Mouse (Mus musculus): ENCODE results near the gene Gm5617. TPM values are rescaled to one million over a fixed set of nuclear protein-coding genes. Genes with fewer than 3 reads are reported as not detected.

Gm5617 gene
- polyA plus RNA-seq, 1 experiment from 2014 or later, result 37.1 TPM

DNA sequence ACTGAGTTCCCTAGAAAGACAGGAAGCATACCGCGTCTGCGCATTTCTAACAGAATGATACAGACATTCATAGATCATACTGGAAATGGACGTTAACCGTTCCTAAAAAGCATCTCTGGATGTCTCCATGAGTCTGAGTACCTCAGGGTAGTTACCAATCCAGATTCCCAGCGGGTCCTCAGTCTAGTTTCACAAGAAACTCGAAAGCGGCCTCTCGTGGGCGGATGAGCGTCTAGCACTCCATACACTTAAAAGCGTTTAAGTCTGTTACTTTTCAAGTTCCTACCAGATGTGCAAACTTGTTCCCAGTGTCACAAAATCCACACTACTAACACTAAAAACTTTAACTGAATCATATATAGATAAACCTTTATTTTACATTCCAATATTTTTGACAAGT is 22.1 kb upstream of the Gm5617 start:
- no peaks in the 10 kb centered on the region for H3K4me1 ChIP-seq
- H3K4me2 ChIP-seq, result no peak overlapping the region
- no peaks in the 10 kb centered on the region for H3K9me3 ChIP-seq
- ATAC-seq (ENCODE audit: insufficient number of reproducible peaks, insufficient read depth, low FRiP score, low TSS enrichment, low read depth), result no peak
- no peak overlapping the region for H3K27ac ChIP-seq
- H3K9ac ChIP-seq, result no peak overlapping the region
- 91% methylated on average over 12 of the region's 12 CpGs for WGBS
- H3K27me3 ChIP-seq, result no peaks in the 10 kb centered on the region
- H3K36me3 ChIP-seq, result peaks cover 53% of the 10 kb centered on the region
- no peak overlapping the region for H3K4me3 ChIP-seq

DNA sequence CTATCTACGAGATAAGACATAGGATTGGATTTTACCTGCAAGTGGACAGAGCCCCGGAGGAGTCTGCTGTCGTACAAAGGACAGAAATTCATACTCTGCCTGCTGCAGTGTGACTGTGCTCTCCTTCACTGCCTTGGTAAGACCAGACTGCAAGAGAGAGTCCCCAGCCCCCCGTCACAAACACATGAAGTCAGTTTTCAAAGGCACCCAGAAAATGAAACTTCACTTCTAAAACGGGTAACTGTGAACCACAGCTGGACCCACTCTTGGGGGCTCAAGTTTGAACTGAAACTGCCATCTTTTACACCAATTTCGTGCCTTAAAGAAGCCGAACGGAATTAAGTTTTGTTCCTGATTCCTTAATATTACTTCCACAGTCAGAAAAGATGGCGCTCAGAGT is 20.9 kb upstream of the Gm5617 start:
- Histone ChIP-seq H3K9ac (no peak overlapping the region), H3K4me2 (no peak overlapping the region), H3K27me3 (no peaks in the 10 kb centered on the region), H3K4me3 (no peak overlapping the region), H3K4me1 (peaks cover 5% of the 10 kb centered on the region; the same call in 1 of the 2 replicates), H3K9me3 (no peaks in the 10 kb centered on the region), H3K27ac (no peak overlapping the region), H3K36me3 (peaks cover 42% of the 10 kb centered on the region)
- 90% methylated on average over 9 of the region's 9 CpGs for whole genome bisulfite sequencing
- no peak for ATAC-seq (ENCODE audit: insufficient number of reproducible peaks, insufficient read depth, low FRiP score, low TSS enrichment, low read depth)

DNA sequence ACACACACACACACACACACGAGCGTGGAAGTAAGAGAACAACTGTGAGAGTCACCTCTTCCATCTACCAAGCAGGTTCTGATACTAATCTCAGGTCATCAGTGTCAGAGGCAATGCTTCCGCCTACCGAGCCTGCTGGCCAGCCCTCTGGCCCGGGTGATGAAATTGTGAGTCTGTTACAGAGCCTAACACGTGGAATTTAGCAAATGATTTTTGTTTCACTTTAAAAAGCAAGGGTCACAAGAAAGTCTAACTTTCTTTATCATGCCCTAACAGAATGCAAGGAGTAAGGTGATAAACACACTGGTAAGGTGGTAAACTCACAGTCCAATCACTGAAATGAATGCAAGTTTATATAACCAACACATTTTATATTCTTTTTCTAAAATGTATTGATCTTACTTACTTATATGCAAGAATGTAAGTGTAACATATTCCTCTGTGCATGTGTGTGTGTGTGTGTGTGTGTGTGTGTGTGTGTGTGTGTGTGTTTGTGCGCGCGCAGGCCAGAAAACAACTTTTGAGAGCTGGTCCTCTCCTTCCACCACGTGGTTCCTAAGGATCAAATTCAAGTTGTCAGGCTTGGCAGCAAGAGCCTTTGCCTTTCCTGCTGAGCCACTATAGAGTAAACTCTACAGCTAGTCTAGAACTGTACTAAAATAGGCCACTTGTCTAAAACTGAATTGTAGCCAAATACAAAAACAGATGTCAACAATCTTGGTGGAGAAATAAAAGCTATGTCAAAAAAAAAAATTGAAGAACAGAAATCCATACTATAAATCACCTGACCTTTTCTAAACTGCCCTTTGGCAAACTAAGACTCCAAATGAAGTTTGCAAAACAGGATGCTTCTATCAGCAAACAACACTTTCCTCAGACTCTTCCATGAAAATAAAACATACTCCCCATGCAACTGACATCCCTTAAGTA is 18.7 kb upstream of the Gm5617 start:
- H3K9ac ChIP-seq, result no peak overlapping the region
- ATAC-seq (ENCODE audit: insufficient number of reproducible peaks, insufficient read depth, low FRiP score, low TSS enrichment, low read depth), result no peak
- no peak overlapping the region for H3K27ac ChIP-seq
- no peaks in the 10 kb centered on the region for H3K9me3 ChIP-seq
- no peak overlapping the region for H3K4me2 ChIP-seq
- peaks cover 31% of the 10 kb centered on the region for H3K36me3 ChIP-seq
- H3K27me3 ChIP-seq, result no peaks in the 10 kb centered on the region
- H3K4me3 ChIP-seq, result no peak overlapping the region
- H3K4me1 ChIP-seq, result peaks cover 12% of the 10 kb centered on the region
- WGBS, result 92% methylated on average over 10 of the region's 10 CpGs

DNA sequence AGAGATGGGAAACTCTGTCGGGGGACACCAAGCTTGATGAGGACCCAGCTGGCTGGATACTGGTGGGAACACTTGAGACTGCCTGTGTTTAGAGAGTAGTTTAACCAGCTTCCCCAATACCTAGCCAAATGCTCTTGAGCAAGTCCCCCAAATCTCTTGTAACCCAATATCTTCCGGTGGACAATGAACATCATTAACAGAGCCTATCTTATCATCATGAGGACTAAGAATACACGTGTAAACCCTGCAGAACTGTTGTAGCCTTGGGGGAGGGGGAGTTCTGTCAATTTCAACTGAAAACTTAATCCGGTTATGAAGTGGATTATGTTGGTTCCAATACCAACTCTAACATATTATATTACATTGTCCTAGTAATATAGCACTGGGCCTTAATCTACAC is 16.4 kb upstream of the Gm5617 start:
- 80% methylated on average over 4 of the region's 4 CpGs for WGBS
- H3K9ac ChIP-seq, result no peak overlapping the region
- H3K4me3 ChIP-seq, result no peak overlapping the region
- H3K27ac ChIP-seq, result no peak overlapping the region
- H3K4me2 ChIP-seq, result no peak overlapping the region
- no peaks in the 10 kb centered on the region for H3K27me3 ChIP-seq
- peaks cover 22% of the 10 kb centered on the region for H3K36me3 ChIP-seq
- no peaks in the 10 kb centered on the region for H3K9me3 ChIP-seq
- peaks cover 16% of the 10 kb centered on the region for H3K4me1 ChIP-seq
- no peak for ATAC-seq (ENCODE audit: insufficient number of reproducible peaks, insufficient read depth, low FRiP score, low TSS enrichment, low read depth)

DNA sequence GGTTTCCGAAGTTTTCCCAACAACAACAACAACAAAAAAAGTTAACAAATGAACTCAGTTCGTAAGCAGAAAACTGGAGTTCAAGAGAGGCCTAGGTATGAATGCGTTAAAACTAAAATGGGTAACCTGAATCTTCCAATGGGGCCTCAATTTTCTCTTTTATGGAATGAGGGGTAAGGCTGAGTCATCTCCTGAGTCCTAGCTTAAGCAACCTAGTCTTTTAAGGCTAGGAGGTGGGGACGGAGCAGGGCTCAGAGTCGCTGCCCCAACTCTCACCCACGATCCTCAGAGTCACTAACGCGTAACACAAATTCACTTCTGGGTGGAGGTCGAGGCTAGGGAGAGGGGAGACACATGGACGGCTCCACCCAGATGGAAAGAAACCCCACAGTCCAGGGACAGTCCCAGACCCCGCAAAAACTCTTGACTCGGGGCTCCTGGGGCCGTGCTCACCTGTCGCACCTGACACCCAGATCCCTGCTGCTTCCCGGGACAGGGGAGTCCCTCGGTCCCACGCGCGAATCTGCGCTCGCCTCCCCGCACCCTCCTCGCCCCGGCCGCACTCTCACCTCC is 15.3 kb upstream of the Gm5617 start:
- H3K27me3 ChIP-seq, result no peaks in the 10 kb centered on the region
- H3K27ac ChIP-seq, result no peak overlapping the region
- no peaks in the 10 kb centered on the region for H3K9me3 ChIP-seq
- ATAC-seq (ENCODE audit: insufficient number of reproducible peaks, insufficient read depth, low FRiP score, low TSS enrichment, low read depth), result peak; percentile 48; the same call in 1 of the 2 replicates
- WGBS, result 5% methylated on average over 25 of the region's 25 CpGs
- peak overlapping the region; percentile 85 for H3K4me2 ChIP-seq
- H3K36me3 ChIP-seq, result peaks cover 16% of the 10 kb centered on the region
- H3K4me1 ChIP-seq, result peaks cover 16% of the 10 kb centered on the region
- peak overlapping the region; percentile 87 for H3K9ac ChIP-seq
- peak overlapping the region; percentile 85 for H3K4me3 ChIP-seq

DNA sequence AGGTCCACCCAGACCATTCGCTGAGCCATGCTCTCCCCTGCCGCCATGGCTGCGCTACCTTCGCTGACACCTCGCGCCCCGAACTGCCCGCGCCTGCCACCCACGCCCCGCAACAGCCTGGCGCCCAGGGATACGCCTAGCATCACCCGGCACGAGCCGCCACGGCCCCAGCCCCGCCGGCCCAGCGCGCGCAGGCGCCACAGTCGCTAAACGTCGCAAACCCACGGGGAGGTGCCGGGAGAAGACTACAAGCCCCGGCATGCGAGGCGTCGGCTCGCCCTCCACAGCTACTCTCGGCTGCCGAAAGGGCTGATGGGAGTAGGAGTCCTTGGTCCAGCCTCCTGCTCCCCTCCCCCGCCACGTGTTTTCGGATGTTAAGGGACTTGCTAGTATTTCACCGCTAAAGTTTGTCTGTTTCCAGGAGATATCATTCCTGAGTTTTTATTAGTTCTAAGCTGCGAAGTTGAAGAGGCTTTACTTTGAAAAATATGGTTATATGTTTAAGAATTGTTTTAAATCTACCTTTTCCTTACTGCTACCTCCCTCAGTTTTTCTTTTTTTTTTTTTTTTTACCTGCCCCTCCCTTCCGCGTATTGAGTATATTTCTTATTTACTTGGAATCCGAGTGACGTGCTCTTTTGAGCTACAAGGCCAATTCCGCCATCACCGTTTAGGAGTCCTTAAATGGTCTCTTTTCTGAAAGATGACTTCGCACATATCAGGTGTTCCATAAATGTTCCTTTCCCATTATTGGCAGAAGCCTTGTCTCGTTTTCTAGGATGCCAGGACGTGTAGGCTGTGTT is 14.6 kb upstream of the Gm5617 start, which contains the start of gene Rexo2:
TSS of gene Rexo2 (minus strand) at position 213 of the 803 bp plus-strand sequence.
- ATAC-seq (ENCODE audit: insufficient number of reproducible peaks, insufficient read depth, low FRiP score, low TSS enrichment, low read depth), result peak; percentile 94
- peaks cover 15% of the 10 kb centered on the region for H3K36me3 ChIP-seq
- H3K27ac ChIP-seq, result no peak within 1 kb of the TSS
- H3K4me2 ChIP-seq, result peak within 1 kb of the TSS; percentile 85
- H3K27me3 ChIP-seq, result no peaks in the 10 kb centered on the region
- H3K4me1 ChIP-seq, result peaks cover 16% of the 10 kb centered on the region
- WGBS, result under 1% methylated on average over 49 of the region's 49 CpGs
- peak within 1 kb of the TSS; percentile 87 for H3K9ac ChIP-seq
- H3K4me3 ChIP-seq, result peak within 1 kb of the TSS; percentile 85
- H3K9me3 ChIP-seq, result no peaks in the 10 kb centered on the region

DNA sequence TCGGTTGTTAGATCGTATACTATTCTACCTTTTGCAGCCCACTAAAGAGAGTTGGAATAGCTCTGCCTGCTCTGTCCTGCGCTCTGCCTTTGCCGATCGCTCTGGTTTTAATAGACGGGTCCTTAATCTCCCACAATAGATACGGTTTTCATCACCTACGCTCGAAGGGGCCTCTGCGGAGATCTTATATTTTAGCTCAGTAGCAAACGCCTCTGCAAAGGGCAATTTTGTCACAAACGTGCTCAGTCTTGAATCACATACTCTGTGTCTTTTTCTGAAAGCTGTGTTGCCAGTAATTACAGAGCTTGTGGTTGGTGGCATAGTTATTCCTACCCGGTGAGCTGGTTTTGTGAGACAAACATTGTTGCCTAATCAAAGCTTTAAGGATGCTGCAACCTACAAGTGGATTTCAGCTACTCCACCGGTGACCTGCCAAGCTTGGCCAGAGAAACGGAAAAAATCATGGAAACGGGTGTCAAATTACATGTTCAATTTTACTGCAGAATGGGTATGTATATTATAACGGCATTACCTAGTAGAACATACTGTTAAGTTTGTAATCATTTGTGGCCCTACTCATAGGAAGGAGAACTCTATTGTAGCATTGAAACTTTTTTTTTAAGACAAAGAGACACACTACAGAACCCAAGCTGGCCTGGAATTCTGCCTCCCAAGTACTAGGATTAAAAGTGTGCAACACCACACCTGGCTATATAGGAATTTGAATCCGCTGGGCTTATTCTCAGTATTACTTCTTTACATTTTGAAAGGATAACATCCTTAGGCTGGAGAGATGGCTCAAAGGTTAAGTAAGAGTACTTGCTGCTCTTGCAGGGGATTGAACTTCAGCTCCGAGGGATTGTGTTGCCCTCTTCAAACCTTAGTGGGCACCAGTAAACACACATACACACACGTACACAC is 13.8 kb upstream of the Gm5617 start:
- Histone ChIP-seq H3K9me3 (no peaks in the 10 kb centered on the region), H3K4me3 (peak overlapping the region; percentile 85), H3K36me3 (peaks cover 10% of the 10 kb centered on the region), H3K9ac (0 out of 2 replicates have a peak overlapping the region, but pooled peaks have one; percentile 0), H3K4me1 (peaks cover 16% of the 10 kb centered on the region), H3K4me2 (peak overlapping the region; percentile 85), H3K27ac (no peak overlapping the region), H3K27me3 (no peaks in the 10 kb centered on the region)
- 21% methylated on average over 20 of the region's 20 CpGs for WGBS
- ATAC-seq (ENCODE audit: insufficient number of reproducible peaks, insufficient read depth, low FRiP score, low TSS enrichment, low read depth), result no peak

DNA sequence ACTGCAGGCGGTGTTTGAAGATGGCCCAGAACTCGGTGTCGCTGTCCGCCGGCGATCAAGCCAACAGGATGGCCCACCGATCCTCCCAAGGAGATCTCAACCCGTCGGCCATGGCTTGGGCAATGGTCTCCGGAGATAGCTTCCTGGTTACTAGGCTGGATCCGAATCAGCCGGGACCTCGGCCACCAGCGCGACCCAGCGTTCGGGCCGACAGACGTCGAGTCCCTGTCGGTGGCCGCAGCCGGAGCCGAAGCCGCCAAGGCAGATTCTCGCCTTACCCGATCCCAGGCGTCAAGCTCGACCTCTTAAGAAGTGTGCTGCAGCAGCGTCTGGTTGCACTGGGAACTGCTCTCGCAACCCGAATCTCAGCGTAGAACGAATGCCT is 298 bp downstream of the Gm5617 start:
- peak overlapping the region; percentile 81 for H3K4me2 ChIP-seq
- peaks cover 15% of the 10 kb centered on the region for H3K4me1 ChIP-seq
- ATAC-seq (ENCODE audit: insufficient number of reproducible peaks, insufficient read depth, low FRiP score, low TSS enrichment, low read depth), result 0 out of 2 replicates have a peak, but pooled peaks have one; percentile 48
- peak overlapping the region; percentile 89 for H3K27ac ChIP-seq
- H3K9ac ChIP-seq, result peak overlapping the region; percentile 95
- H3K9me3 ChIP-seq, result no peaks in the 10 kb centered on the region
- 0 out of 2 replicates have a peak, but pooled peaks cover 3% of the 10 kb centered on the region for H3K27me3 ChIP-seq
- H3K36me3 ChIP-seq, result peaks cover 27% of the 10 kb centered on the region
- H3K4me3 ChIP-seq, result peak overlapping the region; percentile 87
- 4% methylated on average over 34 of the region's 34 CpGs for WGBS

DNA sequence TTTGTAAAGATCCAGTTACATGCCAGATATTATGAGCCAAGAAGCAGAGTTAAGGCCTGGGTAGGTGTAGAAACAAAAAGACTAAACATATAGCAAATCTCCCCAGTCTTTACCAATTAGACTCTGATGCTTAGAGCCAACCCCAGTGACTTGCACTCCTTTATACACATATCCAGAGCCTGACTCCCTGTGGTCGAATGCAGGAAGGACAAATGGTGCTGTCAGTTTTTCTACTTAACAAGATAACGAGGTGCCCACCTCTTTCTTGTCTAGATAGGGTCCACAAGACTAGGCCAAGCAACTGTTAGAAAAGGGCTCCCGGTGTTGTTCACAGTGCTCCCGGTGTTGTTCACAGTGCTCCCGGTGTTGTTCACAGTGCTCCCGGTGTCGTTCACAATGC is 6.0 kb downstream of the Gm5617 start:
- Histone ChIP-seq H3K4me1 (peaks cover 2% of the 10 kb centered on the region), H3K27ac (no peak overlapping the region), H3K36me3 (no peaks in the 10 kb centered on the region), H3K27me3 (0 out of 2 replicates have a peak, but pooled peaks cover 3% of the 10 kb centered on the region), H3K4me3 (no peak overlapping the region), H3K9ac (no peak overlapping the region), H3K9me3 (no peaks in the 10 kb centered on the region), H3K4me2 (no peak overlapping the region)
- WGBS, result 85% methylated on average over 7 of the region's 7 CpGs
- no peak for ATAC-seq (ENCODE audit: insufficient number of reproducible peaks, insufficient read depth, low FRiP score, low TSS enrichment, low read depth)

DNA sequence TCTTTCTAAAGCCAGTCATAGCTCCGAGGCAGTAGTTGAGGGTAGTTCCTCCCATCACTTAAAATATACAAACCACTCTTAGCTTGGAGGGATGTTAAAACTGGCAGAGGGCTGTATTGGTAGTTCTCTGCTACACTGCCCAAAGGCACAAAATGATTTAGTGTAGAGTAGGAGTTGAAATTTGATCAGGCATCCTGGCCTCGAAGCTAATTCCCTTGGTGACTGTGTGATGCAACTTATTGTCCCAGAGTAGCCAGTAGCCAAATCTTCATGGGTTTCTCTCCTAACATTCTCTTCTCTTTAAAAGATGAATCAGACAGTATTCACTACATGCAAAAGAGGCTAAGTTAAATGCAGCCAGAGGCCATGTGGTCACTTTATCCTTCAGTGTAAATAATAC is 7.8 kb downstream of the Gm5617 start:
- Histone ChIP-seq H3K36me3 (no peaks in the 10 kb centered on the region), H3K4me2 (no peak overlapping the region), H3K9me3 (no peaks in the 10 kb centered on the region), H3K27ac (no peak overlapping the region), H3K9ac (no peak overlapping the region), H3K4me3 (no peak overlapping the region), H3K27me3 (0 out of 2 replicates have a peak, but pooled peaks cover 3% of the 10 kb centered on the region), H3K4me1 (no peaks in the 10 kb centered on the region; the same call in 1 of the 2 replicates)
- no peak for ATAC-seq (ENCODE audit: insufficient number of reproducible peaks, insufficient read depth, low FRiP score, low TSS enrichment, low read depth)
- WGBS, result 42% methylated on average over 2 of the region's 2 CpGs
